Mouse (Mus musculus) embryonic facial prominence, embryonic 12.5 days (tissue): ENCODE data around the gene Il13ra1. TPM values are rescaled to one million over a fixed set of nuclear protein-coding genes. Genes with fewer than 3 reads are reported as not detected.

Source experiments
- ATAC-seq: fragments of 200-750 bp; cut with Nextera tagmentation; 2 replicates; pipeline ENCODE4 v1.8.0; 2017; ENCODE audit not compliant: insufficient number of reproducible peaks, insufficient read depth, low FRiP score, low TSS enrichment
- H3K27ac ChIP-seq: fragments of 300-500 bp; sonication (generic); 2 replicates; pipeline ENCODE4 v1.5.1; 2016; ENCODE audit warnings: mild to moderate bottlenecking
- H3K27me3 ChIP-seq: fragments of 300-500 bp; sonication (generic); 2 replicates; pipeline ENCODE4 v1.6.1; 2016; ENCODE audit warnings: mild to moderate bottlenecking, moderate library complexity
- H3K36me3 ChIP-seq: fragments of 300-500 bp; sonication (generic); 2 replicates; pipeline ENCODE4 v1.6.1; 2016; ENCODE audit warnings: mild to moderate bottlenecking
- H3K4me1 ChIP-seq: fragments of 300-500 bp; sonication (generic); 2 replicates; pipeline ENCODE4 v1.6.1; 2016
- H3K4me2 ChIP-seq: fragments of 300-500 bp; sonication (generic); replicated peaks from 2 replicates; pipeline ENCODE4 v1.6.1; 2016; ENCODE audit warnings: mild to moderate bottlenecking, moderate library complexity
- H3K4me3 ChIP-seq: fragments of 300-500 bp; sonication (generic); 2 replicates; pipeline ENCODE4 v1.5.1; 2016; ENCODE audit warnings: mild to moderate bottlenecking
- H3K9ac ChIP-seq: fragments of 300-500 bp; sonication (generic); 2 replicates; pipeline ENCODE4 v1.6.1; 2016; ENCODE audit warnings: mild to moderate bottlenecking, moderate library complexity
- H3K9me3 ChIP-seq: fragments of 300-500 bp; sonication (generic); 2 replicates; pipeline ENCODE4 v1.6.1; 2016; ENCODE audit warnings: mild to moderate bottlenecking, moderate library complexity
- WGBS: fragments of 180-500 bp; shearing (Covaris S2); methylation state at CpG from one replicate; pipeline ENCODE4 v1.1.7; 2016; 5-methylcytosine and 5-hydroxymethylcytosine counted together
- polyA plus RNA-seq: library from polyadenylated mRNA; unstranded; fragments of >200 nt; fragmentation: Nextera tagmentation; extraction: Ambion mirVana; gene quantifications from 2 replicates; pipeline ENCODE4 v1.2.1, GENCODE M21; 2016

The Il13ra1 gene
- polyA plus RNA-seq, 1 experiment from 2014 or later = 9.0 TPM

GRCm38 (mm10) chrX:36129771-36130108, 17.8 kb downstream of the Il13ra1 start:
- H3K36me3 ChIP-seq = no peaks in the 10 kb centered on the region
- H3K9ac ChIP-seq = no peak overlapping the region
- no peak for ATAC-seq
- H3K27me3 ChIP-seq = no peaks in the 10 kb centered on the region
- no peaks in the 10 kb centered on the region for H3K9me3 ChIP-seq
- no peak overlapping the region for H3K4me2 ChIP-seq
- H3K4me1 ChIP-seq = no peaks in the 10 kb centered on the region
- WGBS = 40% methylated on average over 1 of the region's 1 CpGs
- H3K4me3 ChIP-seq = no peak overlapping the region
- no peak overlapping the region for H3K27ac ChIP-seq

GRCm38 (mm10) chrX:36136346-36136745, 24.4 kb downstream of the Il13ra1 start:
- H3K9ac ChIP-seq = no peak overlapping the region
- ATAC-seq = no peak
- H3K27ac ChIP-seq = no peak overlapping the region
- no peaks in the 10 kb centered on the region for H3K27me3 ChIP-seq
- 83% methylated on average over 1 of the region's 1 CpGs for WGBS
- no peaks in the 10 kb centered on the region for H3K36me3 ChIP-seq
- no peaks in the 10 kb centered on the region for H3K9me3 ChIP-seq
- H3K4me1 ChIP-seq = no peaks in the 10 kb centered on the region
- no peak overlapping the region for H3K4me3 ChIP-seq
- no peak overlapping the region for H3K4me2 ChIP-seq

GRCm38 (mm10) chrX:36141994-36142639, 30.2 kb downstream of the Il13ra1 start:
- Histone ChIP-seq H3K9ac (no peak overlapping the region), H3K9me3 (no peaks in the 10 kb centered on the region), H3K4me2 (no peak overlapping the region), H3K4me1 (no peaks in the 10 kb centered on the region), H3K36me3 (no peaks in the 10 kb centered on the region), H3K27ac (no peak overlapping the region), H3K4me3 (no peak overlapping the region), H3K27me3 (no peaks in the 10 kb centered on the region)
- ATAC-seq = no peak
- WGBS = 70% methylated on average over 6 of the region's 6 CpGs

- H3K9ac ChIP-seq = no peak overlapping the region
- no peaks in the 10 kb centered on the region for H3K27me3 ChIP-seq
- no peak overlapping the region for H3K4me3 ChIP-seq
- H3K4me2 ChIP-seq = no peak overlapping the region
- H3K9me3 ChIP-seq = no peaks in the 10 kb centered on the region
- no peak overlapping the region for H3K27ac ChIP-seq
- no peak for ATAC-seq
- 66% methylated on average over 4 of the region's 4 CpGs for WGBS
- H3K4me1 ChIP-seq = no peaks in the 10 kb centered on the region
- no peaks in the 10 kb centered on the region for H3K36me3 ChIP-seq
Measured at GRCm38 (mm10) chrX:36146746-36147145, 34.8 kb downstream of the Il13ra1 start.

GRCm38 (mm10) chrX:36150100-36150499, 38.2 kb downstream of the Il13ra1 start:
- H3K9me3 ChIP-seq = no peaks in the 10 kb centered on the region
- H3K27ac ChIP-seq = no peak overlapping the region
- no peak for ATAC-seq
- no peaks in the 10 kb centered on the region for H3K36me3 ChIP-seq
- no peak overlapping the region for H3K4me3 ChIP-seq
- no peak overlapping the region for H3K4me2 ChIP-seq
- no peaks in the 10 kb centered on the region for H3K4me1 ChIP-seq
- no peak overlapping the region for H3K9ac ChIP-seq
- H3K27me3 ChIP-seq = no peaks in the 10 kb centered on the region

- H3K9me3 ChIP-seq = no peaks in the 10 kb centered on the region
- no peaks in the 10 kb centered on the region for H3K36me3 ChIP-seq
- H3K27me3 ChIP-seq = no peaks in the 10 kb centered on the region
- no peak for ATAC-seq
- WGBS = 67% methylated on average over 2 of the region's 2 CpGs
- H3K4me3 ChIP-seq = no peak overlapping the region
- H3K4me1 ChIP-seq = no peaks in the 10 kb centered on the region
- H3K27ac ChIP-seq = no peak overlapping the region
- no peak overlapping the region for H3K9ac ChIP-seq
- no peak overlapping the region for H3K4me2 ChIP-seq
Measured at GRCm38 (mm10) chrX:36156677-36157076, 44.8 kb downstream of the Il13ra1 start.

- H3K4me3 ChIP-seq = no peak overlapping the region
- H3K27ac ChIP-seq = no peak overlapping the region
- no peak overlapping the region for H3K9ac ChIP-seq
- no peaks in the 10 kb centered on the region for H3K27me3 ChIP-seq
- H3K36me3 ChIP-seq = no peaks in the 10 kb centered on the region
- H3K4me1 ChIP-seq = no peaks in the 10 kb centered on the region
- H3K4me2 ChIP-seq = no peak overlapping the region
- no peaks in the 10 kb centered on the region for H3K9me3 ChIP-seq
- ATAC-seq = no peak
- 33% methylated on average over 4 of the region's 4 CpGs for WGBS
Measured at GRCm38 (mm10) chrX:36161567-36161966, 49.7 kb downstream of the Il13ra1 start.

DNA sequence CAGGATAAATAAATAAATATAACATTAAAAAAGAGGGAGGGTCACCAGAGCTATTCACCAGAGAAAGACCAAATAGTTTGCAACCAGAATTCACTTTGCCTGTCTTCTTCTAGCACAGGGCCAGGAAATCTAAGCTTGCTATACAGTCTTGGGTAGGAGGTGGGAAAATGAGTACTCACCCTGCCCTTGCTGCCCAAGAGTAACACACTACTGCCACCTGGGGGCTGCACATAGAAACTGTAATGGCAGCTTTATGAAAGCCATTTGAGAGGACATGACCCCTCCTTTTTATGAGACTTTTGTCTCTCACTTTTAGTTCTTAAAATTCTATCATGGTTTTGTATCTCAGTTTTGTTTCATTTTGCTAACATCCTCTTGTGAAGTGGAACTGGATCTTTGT, 71.7 kb downstream of the Il13ra1 start:
- no peaks in the 10 kb centered on the region for H3K9me3 ChIP-seq
- no peak for ATAC-seq
- no peaks in the 10 kb centered on the region for H3K27me3 ChIP-seq
- no peak overlapping the region for H3K4me3 ChIP-seq
- no peak overlapping the region for H3K9ac ChIP-seq
- H3K27ac ChIP-seq = no peak overlapping the region
- no peaks in the 10 kb centered on the region for H3K4me1 ChIP-seq
- no peak overlapping the region for H3K4me2 ChIP-seq
- no peaks in the 10 kb centered on the region for H3K36me3 ChIP-seq

DNA sequence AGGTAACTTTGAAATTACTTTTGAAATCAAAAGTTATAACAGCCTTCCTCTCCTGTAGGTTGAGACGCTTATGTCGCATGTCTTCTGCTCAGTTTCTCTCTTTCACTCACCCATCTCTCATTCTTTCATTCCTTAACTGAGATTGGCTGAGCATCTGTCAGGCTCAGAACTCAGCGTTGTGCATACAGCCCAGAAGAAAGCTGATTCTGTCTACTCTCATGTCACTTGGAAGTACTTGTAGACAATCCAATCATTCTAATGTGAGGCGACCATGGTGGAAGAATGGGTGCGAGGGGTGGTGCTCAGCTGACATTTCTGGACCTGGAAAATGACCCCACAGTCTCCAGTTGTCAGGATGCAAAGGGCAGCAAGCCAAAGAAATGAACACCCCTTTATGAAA, 74.1 kb downstream of the Il13ra1 start:
- no peak for ATAC-seq
- H3K27ac ChIP-seq = no peak overlapping the region
- H3K4me1 ChIP-seq = no peaks in the 10 kb centered on the region
- no peaks in the 10 kb centered on the region for H3K36me3 ChIP-seq
- H3K9me3 ChIP-seq = no peaks in the 10 kb centered on the region
- H3K4me2 ChIP-seq = no peak overlapping the region
- 62% methylated on average over 5 of the region's 5 CpGs for WGBS
- no peak overlapping the region for H3K9ac ChIP-seq
- no peaks in the 10 kb centered on the region for H3K27me3 ChIP-seq
- H3K4me3 ChIP-seq = no peak overlapping the region

GRCm38 (mm10) chrX:36186443-36186842, 74.5 kb downstream of the Il13ra1 start:
- no peaks in the 10 kb centered on the region for H3K27me3 ChIP-seq

DNA sequence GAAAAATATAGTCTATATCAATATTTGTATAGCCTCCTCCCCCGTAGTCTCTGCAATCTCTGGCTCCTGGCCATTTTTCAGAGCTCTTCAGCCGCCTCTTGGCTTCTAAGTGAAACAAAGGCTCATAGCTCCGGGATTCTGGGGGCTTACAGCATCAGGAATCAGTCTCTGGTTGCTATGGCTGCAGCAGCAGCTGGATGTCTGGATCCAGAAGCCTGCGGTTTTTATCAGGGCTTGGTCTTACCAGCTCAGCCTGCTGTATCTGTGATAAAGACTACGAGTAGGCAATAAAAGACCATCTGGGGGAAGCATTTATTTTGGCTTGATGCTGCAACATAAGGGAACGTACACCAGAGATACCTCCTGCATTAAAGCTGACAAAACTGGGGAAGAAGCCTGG, 82.0 kb downstream of the Il13ra1 start:
- H3K9me3 ChIP-seq = no peaks in the 10 kb centered on the region
- 27% methylated on average over 6 of the region's 6 CpGs for WGBS
- no peaks in the 10 kb centered on the region for H3K27me3 ChIP-seq
- H3K27ac ChIP-seq = no peak overlapping the region
- H3K36me3 ChIP-seq = no peaks in the 10 kb centered on the region
- H3K9ac ChIP-seq = no peak overlapping the region
- H3K4me2 ChIP-seq = no peak overlapping the region
- H3K4me1 ChIP-seq = no peaks in the 10 kb centered on the region
- H3K4me3 ChIP-seq = no peak overlapping the region
- no peak; the same call in 1 of the 2 replicates for ATAC-seq

More at GRCm38 (mm10) chrX:36186443-36186842, 74.5 kb downstream of the Il13ra1 start:
- Histone ChIP-seq H3K4me3 (no peak overlapping the region), H3K9me3 (no peaks in the 10 kb centered on the region), H3K4me1 (no peaks in the 10 kb centered on the region), H3K27ac (no peak overlapping the region), H3K4me2 (no peak overlapping the region), H3K36me3 (no peaks in the 10 kb centered on the region), H3K9ac (no peak overlapping the region)
- 44% methylated on average over 6 of the region's 6 CpGs for WGBS
- ATAC-seq = no peak

DNA sequence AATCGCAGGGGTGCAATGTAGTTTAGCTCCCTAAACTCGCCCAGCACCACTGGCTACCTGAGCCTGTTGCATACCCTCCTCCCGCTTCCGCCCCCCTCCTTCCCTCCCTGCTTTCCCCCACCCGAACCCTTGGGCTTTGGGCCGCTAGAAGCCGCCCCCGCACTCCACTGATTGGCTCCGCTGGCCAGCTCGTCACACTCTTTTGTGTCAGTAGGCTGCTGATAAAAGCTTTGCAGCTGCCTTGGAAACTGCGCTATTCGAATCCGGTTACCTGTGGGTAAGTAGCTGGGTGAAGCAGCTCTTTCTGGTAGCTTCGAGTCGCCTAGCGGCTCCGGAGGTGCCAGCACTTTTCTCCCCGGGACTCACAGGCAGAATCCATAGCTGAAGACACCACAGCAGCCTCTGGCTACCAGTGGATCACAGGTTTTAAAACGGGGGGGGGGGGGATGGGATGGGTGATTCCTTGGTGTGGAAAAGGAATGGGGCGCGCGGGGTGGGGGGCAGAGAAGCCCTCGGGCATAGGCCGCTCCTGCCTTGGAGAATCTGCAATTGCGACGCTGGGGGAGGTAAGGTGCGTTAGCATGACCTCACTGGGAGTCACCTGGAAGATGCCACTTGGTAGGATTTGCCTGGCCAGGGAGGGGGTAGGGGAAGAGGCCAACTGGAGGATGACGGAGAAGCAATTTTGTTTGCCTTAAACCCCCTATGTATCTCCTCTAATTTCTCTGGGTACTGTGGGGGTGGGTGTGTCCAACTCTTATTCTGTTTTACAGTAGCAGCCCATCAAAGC, 84.0 kb downstream of the Il13ra1 start, which contains the start of gene Zcchc12:
Gene Zcchc12 (plus strand): TSS at position 169 of the 790 bp plus-strand sequence.
- H3K36me3 ChIP-seq = no peaks in the 10 kb centered on the region
- H3K27me3 ChIP-seq = no peaks in the 10 kb centered on the region
- ATAC-seq = peak; percentile 64; the same call in 1 of the 2 replicates
- peak within 1 kb of the TSS; percentile 53 for H3K4me2 ChIP-seq
- H3K4me1 ChIP-seq = no peaks in the 10 kb centered on the region
- peak within 1 kb of the TSS; percentile 19 for H3K4me3 ChIP-seq
- H3K9ac ChIP-seq = no peak within 1 kb of the TSS
- no peak within 1 kb of the TSS for H3K27ac ChIP-seq
- no peaks in the 10 kb centered on the region for H3K9me3 ChIP-seq
- WGBS = 28% methylated on average over 25 of the region's 28 CpGs
